Mouse (Mus musculus) liver, adult 2 months (tissue): ENCODE data around the gene Wwox.

Experiments
- CTCF ChIP-seq: fragments of 200-500 bp; IDR thresholded peaks from 2 replicates; pipeline ENCODE4 v1.5.1; 2011; ENCODE audit warnings: low read depth, low read length, control low read depth
- POLR2A ChIP-seq: fragments of 200-500 bp; IDR thresholded peaks from 2 replicates; pipeline ENCODE4 v1.6.1; 2011; ENCODE audit warnings: low read length, control low read depth; ENCODE audit not compliant: insufficient read depth; ENCODE audit errors: extremely low read depth

GRCm38 (mm10) chr8:115186121-115186811, 746.8 kb downstream of the Wwox start:
- TF ChIP-seq POLR2A = no peak
- TF ChIP-seq CTCF = no peak
